Mouse (Mus musculus) kidney, adult 2 months (tissue): ENCODE results near the gene Plekhs1. TPM values are rescaled to one million over a fixed set of nuclear protein-coding genes. Genes with fewer than 3 reads are reported as not detected.
A peak's percentile ranks its signal among the peaks of the same experiment; 100 is the strongest.

Source experiments
- DNase-seq: peaks from one replicate; pipeline ENCODE4 v3.0.0; 2021
- H3K27ac ChIP-seq: fragments of 200-500 bp; 2 replicates; pipeline ENCODE4 v1.5.1; 2012; ENCODE audit warnings: low read depth, low read length, control low read depth, inconsistent platforms; ENCODE audit not compliant: insufficient read depth
- H3K27me3 ChIP-seq: fragments of 200-500 bp; replicated peaks from 2 replicates; pipeline ENCODE4 v1.6.1; 2012; ENCODE audit warnings: mild to moderate bottlenecking, moderate library complexity, low read length, inconsistent platforms; ENCODE audit not compliant: control insufficient read depth, insufficient read depth
- H3K36me3 ChIP-seq: fragments of 200-500 bp; 2 replicates; pipeline ENCODE4 v1.6.1; 2012; ENCODE audit warnings: mild to moderate bottlenecking, moderate library complexity, low read length, inconsistent platforms; ENCODE audit not compliant: control insufficient read depth, insufficient read depth
- H3K4me1 ChIP-seq: fragments of 200-500 bp; 2 replicates; pipeline ENCODE4 v1.6.1; 2011; ENCODE audit warnings: low read length; ENCODE audit not compliant: control insufficient read depth, insufficient read depth
- H3K4me3 ChIP-seq: fragments of 200-500 bp; 2 replicates; pipeline ENCODE4 v1.5.1; 2011; ENCODE audit warnings: mild to moderate bottlenecking, low read depth, low read length, control low read depth; ENCODE audit not compliant: insufficient read depth
- CTCF ChIP-seq: fragments of 200-500 bp; conservative IDR thresholded peaks from 2 replicates; pipeline ENCODE4 v1.5.1; 2011; ENCODE audit warnings: low read depth, mild to moderate bottlenecking, control low read depth, low read length, moderate library complexity, mixed read lengths; ENCODE audit not compliant: insufficient read depth, insufficient read length
- POLR2A ChIP-seq: fragments of 200-500 bp; IDR thresholded peaks from one replicate; pipeline ENCODE4 v1.6.1; 2011; ENCODE audit warnings: low read depth, low read length, control low read depth
- WGBS: fragments of 180-500 bp; shearing (Covaris S2); methylation state at CpG from one replicate; pipeline ENCODE4 v1.1.7; 2018; 5-methylcytosine and 5-hydroxymethylcytosine counted together
- polyA plus RNA-seq: library from polyadenylated mRNA; depleted of rRNA; stranded (reverse); fragments of >200 nt; gene quantifications from 2 replicates; pipeline ENCODE4 v1.2.3, GENCODE M21; 2012; rRNA removed

The Plekhs1 gene
- 0.12 and 0.17 TPM in 2 replicates for polyA plus RNA-seq

- TF ChIP-seq CTCF (no peak), POLR2A (no peak)
- 0 out of 2 replicates have a peak within 1 kb of the TSS, but pooled peaks have one; percentile 28 for H3K27ac ChIP-seq
- peaks cover 11% of the 10 kb centered on the region for H3K4me1 ChIP-seq
- H3K36me3 ChIP-seq: no peaks in the 10 kb centered on the region
- WGBS: 37% methylated on average over 10 of the region's 10 CpGs
- peak; percentile 84 for DNase-seq
- H3K4me3 ChIP-seq: no peak within 1 kb of the TSS
- no peaks in the 10 kb centered on the region for H3K27me3 ChIP-seq
Observed at GRCm38 (mm10) chr19:56461522-56462101, at the start of gene Plekhs1. Gene Plekhs1 (plus strand): TSS chr19:56461640.

DNA sequence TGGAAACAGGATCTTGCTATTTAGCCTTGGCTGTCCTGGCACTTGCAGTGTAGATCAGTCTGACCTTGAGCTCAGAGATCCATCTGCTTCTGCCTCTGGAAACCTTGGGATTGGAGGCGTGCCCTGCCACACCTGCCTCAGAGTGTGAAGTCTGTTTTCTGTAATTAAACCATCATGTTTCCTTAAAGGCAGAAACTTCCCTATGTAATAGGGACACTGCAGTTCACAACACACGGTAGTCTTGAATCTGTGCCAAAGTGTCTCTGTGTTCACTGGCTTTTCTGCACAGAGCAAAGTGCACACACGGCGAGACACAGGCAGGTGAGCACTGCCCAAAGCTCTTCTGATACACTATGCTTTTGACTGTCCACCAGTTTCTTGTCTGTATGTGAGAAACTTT, 43.0 kb upstream of the Plekhs1 start:
- no peak for TF ChIP-seq CTCF
- no peak for TF ChIP-seq POLR2A
- no peak overlapping the region for H3K27ac ChIP-seq
- DNase-seq: peak; percentile 47
- no peaks in the 10 kb centered on the region for H3K27me3 ChIP-seq
- H3K4me3 ChIP-seq: no peak overlapping the region
- H3K36me3 ChIP-seq: no peaks in the 10 kb centered on the region
- no peaks in the 10 kb centered on the region; the same call in 1 of the 2 replicates for H3K4me1 ChIP-seq
- WGBS: 46% methylated on average over 4 of the region's 4 CpGs

- TF ChIP-seq CTCF (no peak), POLR2A (no peak)
- H3K27ac ChIP-seq: no peak overlapping the region
Observed at GRCm38 (mm10) chr19:56419452-56419851, 42.0 kb upstream of the Plekhs1 start.

DNA sequence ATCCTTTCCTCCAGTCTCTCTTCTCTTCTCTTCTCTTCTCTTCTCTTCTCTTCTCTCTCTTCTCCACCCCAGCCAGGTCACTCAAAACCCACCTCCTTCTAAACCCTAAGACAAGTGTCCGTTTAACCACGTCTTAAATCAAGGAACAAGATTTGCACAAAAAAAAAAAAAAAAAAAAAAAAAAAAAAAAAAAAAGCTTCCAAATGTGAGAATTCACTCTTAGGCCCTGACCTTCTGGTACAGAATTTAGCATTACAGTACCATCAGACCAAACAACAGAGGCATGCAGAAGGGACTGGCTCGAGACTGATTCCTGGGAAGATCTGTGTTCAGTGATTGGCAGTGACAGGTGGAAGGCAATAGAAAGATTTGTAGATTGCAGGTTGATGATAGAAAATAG, 41.1 kb upstream of the Plekhs1 start:
- 83% methylated on average over 3 of the region's 3 CpGs for WGBS
- H3K27ac ChIP-seq: no peak overlapping the region

More at GRCm38 (mm10) chr19:56419452-56419851, 42.0 kb upstream of the Plekhs1 start:
- peaks cover 3% of the 10 kb centered on the region; the same call in 1 of the 2 replicates for H3K4me1 ChIP-seq
- H3K36me3 ChIP-seq: no peaks in the 10 kb centered on the region
- WGBS: 72% methylated on average over 9 of the region's 9 CpGs
- no peak overlapping the region for H3K4me3 ChIP-seq
- H3K27me3 ChIP-seq: no peaks in the 10 kb centered on the region
- DNase-seq: no peak

DNA sequence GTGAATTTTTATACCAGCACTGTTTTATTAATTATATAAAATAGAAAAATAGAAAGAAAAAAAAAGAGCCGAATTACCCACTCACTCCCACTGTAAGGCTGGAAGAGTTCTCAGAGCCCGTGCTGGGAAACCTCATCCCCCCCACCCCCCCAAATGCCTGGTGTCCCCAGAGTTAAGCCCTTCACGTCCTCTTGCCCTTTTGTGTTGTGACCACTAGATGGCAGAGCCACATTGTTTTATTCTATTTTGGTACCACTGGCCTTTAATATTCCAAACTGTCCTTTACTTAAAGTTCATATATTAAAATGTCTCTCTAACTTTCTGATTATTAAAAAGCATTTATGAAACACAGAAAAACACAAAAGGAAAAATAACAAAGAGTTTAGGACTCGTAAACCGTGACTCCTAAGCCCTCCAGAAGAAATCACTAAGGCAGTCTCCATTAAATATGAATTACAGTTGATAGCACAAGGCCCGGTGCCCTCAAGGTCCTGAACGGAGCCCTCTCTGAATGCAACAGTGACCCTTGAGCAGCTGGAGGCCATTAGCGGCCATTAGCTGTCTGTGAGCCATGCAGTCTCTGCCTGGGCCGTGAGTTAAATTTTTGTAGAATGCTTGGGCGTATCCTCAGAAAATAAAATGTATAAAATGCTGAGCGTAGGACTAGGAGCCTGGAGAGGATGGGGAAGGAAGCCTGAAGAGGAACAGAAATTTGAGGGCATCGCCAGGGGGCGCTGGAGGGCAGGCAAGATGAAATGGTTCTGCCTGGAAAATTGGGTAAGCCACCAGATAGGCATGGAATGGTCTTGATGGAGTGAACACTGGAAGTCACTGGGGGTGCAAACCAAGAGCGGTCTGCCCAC, 38.7 kb upstream of the Plekhs1 start:
- TF ChIP-seq CTCF (peak; percentile 88), POLR2A (no peak)
- Histone ChIP-seq H3K36me3 (no peaks in the 10 kb centered on the region), H3K27ac (peak overlapping the region; percentile 21; the same call in 1 of the 2 replicates), H3K27me3 (no peaks in the 10 kb centered on the region), H3K4me1 (peaks cover 10% of the 10 kb centered on the region; the same call in 1 of the 2 replicates), H3K4me3 (peak overlapping the region; percentile 34)
- WGBS: 18% methylated on average over 14 of the region's 14 CpGs
- peak; percentile 93 for DNase-seq

More for the DNA sequence above, 41.1 kb upstream of the Plekhs1 start:
- Histone ChIP-seq H3K27me3 (no peaks in the 10 kb centered on the region), H3K4me3 (no peak overlapping the region), H3K36me3 (no peaks in the 10 kb centered on the region), H3K4me1 (peaks cover 9% of the 10 kb centered on the region; the same call in 1 of the 2 replicates)
- no peak for TF ChIP-seq CTCF
- no peak for TF ChIP-seq POLR2A
- DNase-seq: no peak

DNA sequence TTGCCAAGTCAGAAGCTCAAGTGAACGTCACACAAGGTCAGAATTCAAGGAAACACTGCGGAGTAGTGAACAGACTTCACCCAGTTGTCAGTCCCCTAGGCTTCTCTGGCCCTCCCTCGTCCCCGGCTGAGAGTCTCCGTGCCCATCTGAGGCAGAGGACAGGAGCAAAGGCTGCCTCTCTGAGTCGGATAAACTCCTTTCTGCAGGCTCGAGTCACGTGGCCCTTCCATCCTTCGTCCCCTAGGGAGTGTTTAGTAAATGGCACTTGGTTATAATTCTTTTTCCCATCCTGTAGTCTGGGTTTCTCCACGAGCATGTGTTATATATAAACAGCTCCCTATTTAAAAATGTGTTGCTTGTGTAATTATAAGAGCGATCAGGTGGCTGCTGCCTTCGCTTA, 38.1 kb upstream of the Plekhs1 start:
- Histone ChIP-seq H3K27me3 (no peaks in the 10 kb centered on the region), H3K4me3 (peak overlapping the region; percentile 21), H3K4me1 (peaks cover 10% of the 10 kb centered on the region; the same call in 1 of the 2 replicates), H3K36me3 (no peaks in the 10 kb centered on the region), H3K27ac (peak overlapping the region; percentile 21; the same call in 1 of the 2 replicates)
- WGBS: 39% methylated on average over 12 of the region's 12 CpGs
- DNase-seq: peak; percentile 51
- TF ChIP-seq CTCF (no peak), POLR2A (no peak)
